Comparison of ENCODE assay signal across 23 mouse cellular contexts in the genomic region with DNA sequence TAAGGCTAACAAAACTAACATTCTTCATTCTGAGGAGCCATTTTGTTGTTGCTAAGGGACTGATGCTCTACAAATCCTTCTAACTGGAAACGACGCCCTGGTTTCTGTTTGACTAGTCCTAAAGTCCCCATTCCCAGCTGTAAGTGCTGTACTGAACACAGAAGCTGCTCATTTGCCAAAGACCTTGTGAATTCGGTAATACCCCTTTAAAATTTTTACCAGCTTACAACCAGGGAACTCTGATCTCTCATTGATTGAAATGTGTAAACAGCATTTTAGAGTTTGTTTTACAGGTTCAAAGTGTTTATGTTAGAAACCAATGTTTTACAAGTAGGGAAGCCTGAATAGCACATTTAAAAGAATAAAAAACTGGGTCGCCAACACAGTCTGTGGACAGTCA.
"Had no signal": no experiment of that assay in that cellular context is flagged by ENCODE, and none has a peak within 500 bp of the region (broad histone marks: within the 10 kb centered on the region; RNA-seq: fewer than 3 reads in every experiment).

No protein-coding gene starts in this region.

- DNase-seq: kidney, adult 18-20 months; kidney, adult 9 months; kidney, postnatal 14 days; kidney, postnatal 4 days; lung, adult 18-20 months; lung, postnatal 10 days; lung, postnatal 36 days; midbrain, embryonic 14.5 days; right cerebral cortex, adult 18-20 months; right cerebral cortex, postnatal 14 days; right cerebral cortex, postnatal 4 days; thymus, adult 2 months; thymus, postnatal 14 days; thymus, postnatal 4 days had no signal

- H3K27ac ChIP-seq: limb, embryonic 10.5 days; limb, embryonic 13.5 days; lung, embryonic 15.5 days; midbrain, embryonic 10.5 days; neural tube, embryonic 12.5 days; neural tube, embryonic 15.5 days; stomach, postnatal 0 days had no signal

- H3K4me2 ChIP-seq: limb, embryonic 13.5 days; lung, embryonic 15.5 days; neural tube, embryonic 12.5 days; neural tube, embryonic 15.5 days had no signal

- H3K9me3 ChIP-seq: limb, embryonic 10.5 days; limb, embryonic 13.5 days; lung, embryonic 15.5 days; midbrain, embryonic 10.5 days; neural tube, embryonic 12.5 days; neural tube, embryonic 15.5 days had no signal

- H3K27me3 ChIP-seq: lung, embryonic 15.5 days; megakaryocyte, embryonic 14.5 days; neural tube, embryonic 12.5 days; neural tube, embryonic 15.5 days had no signal

- H3K4me1 ChIP-seq: limb, embryonic 10.5 days; lung, embryonic 15.5 days; megakaryocyte, embryonic 14.5 days; neural tube, embryonic 12.5 days had no signal

- ATAC-seq: intestine, embryonic 16.5 days had no signal

- H3K4me3 ChIP-seq: limb, embryonic 10.5 days; limb, embryonic 13.5 days; lung, embryonic 15.5 days; megakaryocyte, embryonic 14.5 days; midbrain, embryonic 10.5 days; neural tube, embryonic 12.5 days; neural tube, embryonic 15.5 days had no signal

- H3K9ac ChIP-seq: limb, embryonic 13.5 days; lung, embryonic 15.5 days; neural tube, embryonic 12.5 days; neural tube, embryonic 15.5 days had no signal

- H3K36me3 ChIP-seq: limb, embryonic 10.5 days; limb, embryonic 13.5 days; lung, embryonic 15.5 days; midbrain, embryonic 10.5 days; neural tube, embryonic 12.5 days; neural tube, embryonic 15.5 days had no signal
